Mouse (Mus musculus): Measurements from ENCODE around the gene Eipr1.

DNA sequence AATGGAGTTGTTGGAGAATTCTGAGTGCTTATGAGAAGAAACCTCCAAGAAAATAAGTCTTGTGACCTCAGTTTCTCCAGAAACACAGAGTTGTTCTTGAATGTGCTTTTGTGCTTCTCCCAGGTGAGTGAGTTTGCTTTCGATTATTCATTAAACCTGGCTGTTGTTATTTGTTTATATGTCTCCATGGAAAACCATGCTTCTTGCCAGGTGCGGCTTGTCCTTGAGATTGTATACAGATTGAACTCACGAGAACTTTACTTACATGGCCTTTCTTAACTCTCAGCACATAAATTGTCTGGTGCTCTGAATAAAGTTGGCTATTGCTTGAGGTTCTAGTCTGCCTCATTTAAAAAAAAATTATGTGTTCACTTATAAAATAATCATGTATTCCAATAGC, 150.5 kb downstream of the Eipr1 start:
- TF ChIP-seq CTCF (IDR thresholded peaks at IDR 0.05; ENCODE audit: low read depth) (no peak), EP300 (IDR thresholded peaks at IDR 0.05; ENCODE audit: low read depth) (no peak)
